Mouse (Mus musculus) right cerebral cortex, postnatal 36 days (tissue): ENCODE measurements around the gene Hspd1.
A peak's percentile ranks its signal among the peaks of the same experiment; 100 is the strongest.
"Not testable (repeated sequence)": the region's sequence is repeated elsewhere in the genome, so short reads cannot be mapped to it uniquely, and the experiment has no call there.

Experiments used
- DNase-seq, 2 experiments: peaks; one replicate each; pipeline ENCODE4 v3.0.0; 2022; ENCODE audit warnings: low spot score in 2 of 2, mixed read lengths in 1 of 2

Gene Hspd1

DNA sequence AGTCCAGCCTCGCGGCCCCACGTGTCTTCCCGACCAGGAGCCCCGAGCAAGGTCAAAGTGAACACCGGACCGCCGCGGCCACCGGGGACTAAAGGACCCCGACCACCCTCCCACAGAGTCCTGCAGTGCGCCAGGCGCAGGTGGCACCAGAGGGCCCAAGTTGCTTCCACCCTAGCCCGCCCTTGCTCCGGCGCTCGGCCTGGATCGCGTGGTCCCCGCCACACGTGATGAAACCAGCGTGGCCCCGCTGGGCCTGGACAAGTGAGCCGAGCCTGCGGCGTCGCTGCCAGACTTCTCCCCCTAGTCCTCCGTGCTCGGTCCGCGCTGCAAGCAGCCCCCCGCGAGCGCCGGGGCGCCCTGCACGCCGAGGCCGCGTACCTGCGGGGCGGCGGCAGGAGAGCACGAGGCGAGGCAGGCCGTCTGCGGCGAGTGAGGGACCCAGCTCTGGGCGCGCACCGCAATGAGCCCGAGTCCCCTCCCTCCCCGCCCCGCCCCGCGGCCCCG is 590 bp downstream of the Hspd1 start:
- DNase-seq = peak in 1 of 2 experiments; percentile 55

DNA sequence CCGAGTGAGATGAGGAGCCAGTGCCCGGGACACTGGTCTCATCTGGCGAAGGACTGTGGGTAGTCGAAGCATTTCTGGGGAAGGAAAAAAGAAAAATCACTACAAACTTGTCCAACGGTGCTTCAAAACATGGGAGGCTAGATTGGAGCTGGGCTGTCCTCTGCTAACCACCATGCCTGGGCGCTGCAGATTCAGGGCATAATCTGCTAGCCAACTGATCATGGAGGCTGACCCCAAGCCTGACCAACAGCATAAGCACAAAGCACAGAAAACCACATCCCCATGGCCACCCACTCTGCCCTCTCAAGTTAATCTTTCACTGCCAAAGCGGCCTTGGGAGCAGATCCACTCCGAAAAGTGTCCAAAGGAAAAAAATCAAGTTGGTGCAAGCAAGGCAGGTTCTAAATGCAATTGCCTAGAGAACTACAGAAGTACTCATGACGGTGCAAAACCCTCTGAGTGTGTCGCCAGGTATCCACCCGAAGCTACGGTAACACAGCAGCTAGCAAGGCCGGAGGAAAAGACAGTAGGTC is 1.1 kb downstream of the Hspd1 start:
- DNase-seq = no peak

DNA sequence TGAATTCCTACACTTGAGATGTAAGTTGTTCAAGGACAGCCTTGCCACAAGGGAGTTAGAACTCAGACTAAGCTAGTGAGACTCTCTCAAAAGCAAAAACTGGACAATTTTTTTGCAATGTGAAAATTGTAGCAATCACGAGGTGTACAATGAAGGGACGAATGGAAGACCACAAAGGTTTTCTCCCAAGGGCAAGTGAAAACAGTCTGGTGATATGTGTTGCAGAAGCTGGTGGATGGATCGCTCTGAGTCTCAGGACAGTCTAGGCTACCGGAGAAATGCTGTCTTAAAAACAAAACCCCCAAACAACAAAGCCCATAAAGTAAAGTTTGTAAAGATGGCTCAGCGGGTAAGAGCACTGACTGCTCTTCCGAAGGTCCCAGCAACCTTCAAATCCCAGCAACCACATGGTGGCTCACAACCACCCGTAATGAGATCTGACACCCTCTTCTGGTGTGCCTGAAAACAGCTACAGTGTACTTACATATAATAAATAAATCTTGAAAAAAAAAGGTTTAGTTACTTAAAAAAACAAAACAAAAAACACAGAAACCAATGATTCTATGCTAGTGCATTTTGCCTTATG is 2.2 kb downstream of the Hspd1 start:
- no peak for DNase-seq

DNA sequence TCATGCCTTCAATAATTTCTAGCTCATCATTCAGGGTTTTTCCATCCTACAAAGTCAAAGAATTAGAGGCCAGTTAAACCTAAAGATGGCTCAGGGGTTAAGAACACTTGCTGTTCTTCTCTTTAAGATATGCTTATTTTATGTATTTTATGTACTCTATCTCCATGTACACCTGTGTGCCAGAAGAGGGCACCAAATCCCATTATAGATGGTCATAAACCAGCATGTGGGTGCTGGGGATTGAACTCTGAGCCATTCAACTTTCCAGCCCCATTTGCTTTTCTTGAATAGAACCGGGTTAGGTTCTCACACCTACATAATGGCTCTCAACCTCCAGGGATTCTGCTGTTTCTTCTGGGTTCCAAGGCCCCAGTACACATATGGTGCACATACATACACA is 5.9 kb downstream of the Hspd1 start:
- DNase-seq = no peak

DNA sequence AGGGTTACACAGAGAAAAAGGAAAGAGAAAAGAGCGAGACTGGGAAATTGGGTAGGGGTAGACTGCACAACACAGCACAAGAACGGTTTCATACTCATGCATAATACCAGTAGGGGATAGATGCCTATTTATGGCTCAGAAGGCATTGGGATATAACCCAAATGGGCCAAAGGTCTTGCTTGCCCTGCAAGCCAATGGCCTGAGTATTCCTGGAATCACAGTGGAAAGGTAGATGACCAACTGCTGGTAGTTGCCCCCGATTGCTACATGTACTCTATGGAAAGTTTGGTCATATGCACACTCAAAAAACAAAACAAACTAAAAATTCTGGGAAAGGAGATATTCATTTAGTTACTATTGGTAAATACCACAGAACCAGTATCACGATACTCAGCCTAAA is 8.4 kb downstream of the Hspd1 start:
- no peak for DNase-seq

DNA sequence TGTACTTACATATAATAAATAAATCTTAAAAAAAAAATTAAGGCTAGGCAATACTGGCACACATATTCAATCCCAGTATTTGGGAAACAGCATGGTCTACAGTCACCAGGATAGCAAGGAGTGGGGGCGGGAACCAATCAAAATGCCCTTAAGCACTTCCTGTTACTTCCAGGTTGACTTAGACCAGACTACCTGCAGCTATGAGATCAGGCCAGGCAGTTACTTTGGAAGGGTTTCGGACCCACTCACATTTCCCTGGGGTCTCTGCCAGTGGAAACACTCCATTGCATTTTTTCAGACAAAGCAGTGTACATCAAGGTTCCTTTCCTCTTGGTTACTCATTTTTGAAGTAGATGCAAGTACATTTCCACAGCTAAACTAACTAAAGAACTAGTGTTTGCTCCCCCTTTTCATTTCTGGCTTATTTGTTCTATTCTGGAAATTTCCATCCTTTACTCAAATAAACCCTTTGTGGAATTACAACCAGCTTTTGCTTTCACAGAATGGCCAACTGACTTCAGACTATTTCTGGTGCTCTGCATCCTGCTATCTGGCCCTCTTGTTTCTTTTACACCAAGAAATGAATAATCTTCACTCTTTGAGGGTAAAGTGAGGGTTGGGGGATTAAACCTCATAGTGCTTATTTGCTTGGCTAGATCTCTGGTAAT is 11.1 kb downstream of the Hspd1 start:
- DNase-seq = no peak

DNA sequence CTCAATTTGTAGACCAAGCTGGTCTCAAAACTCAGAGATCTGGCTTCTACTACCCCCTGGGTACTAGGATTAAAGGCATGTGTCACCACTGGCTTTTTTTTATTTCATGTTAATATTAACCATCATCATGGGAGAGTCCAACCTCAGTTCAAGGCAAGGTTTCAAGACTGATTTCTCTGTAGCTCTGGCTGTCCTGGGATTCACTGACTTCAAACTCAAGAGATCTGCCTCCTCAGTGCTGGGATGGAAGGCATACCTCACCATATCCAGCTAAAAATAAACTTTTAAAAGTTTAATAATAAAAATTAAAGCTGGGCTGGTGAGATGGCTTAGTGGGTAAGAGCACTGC is 11.7 kb downstream of the Hspd1 start:
- no peak for DNase-seq

DNA sequence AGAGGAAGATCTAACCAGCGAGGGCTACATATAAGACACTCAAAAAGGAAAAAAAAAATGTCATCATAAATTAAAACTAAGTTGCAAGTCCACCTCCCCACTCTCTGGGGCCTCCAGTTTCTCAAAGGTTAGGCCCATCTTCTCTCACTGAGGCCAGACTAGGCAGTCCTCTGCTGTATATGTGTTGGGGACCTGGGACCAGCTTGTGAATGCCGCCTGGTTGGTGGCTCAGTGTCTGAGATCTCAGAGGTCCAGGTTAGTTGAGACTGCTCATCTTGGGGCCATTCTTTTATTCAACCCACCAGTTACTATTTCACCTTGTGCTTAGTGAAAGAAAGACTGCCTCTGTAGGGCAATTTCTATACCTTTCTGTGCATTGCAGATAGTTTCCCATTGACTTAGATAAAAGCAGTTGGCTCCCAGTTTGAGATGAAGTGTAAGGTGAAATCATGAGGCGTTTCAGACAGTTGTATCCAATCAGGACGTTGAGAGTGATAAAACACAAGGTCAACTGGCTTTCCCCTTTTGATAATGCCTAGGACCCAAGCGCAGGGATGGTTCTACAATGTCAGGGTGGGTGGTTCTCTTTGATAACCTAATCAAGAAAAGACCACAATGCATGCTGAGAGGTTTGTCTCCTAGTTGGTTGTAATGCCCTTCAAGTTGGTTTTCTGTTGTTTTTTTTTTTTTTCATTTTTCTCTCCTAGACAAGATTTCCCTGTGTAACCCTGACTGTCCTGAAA is 12.2 kb downstream of the Hspd1 start:
- DNase-seq = no peak

DNA sequence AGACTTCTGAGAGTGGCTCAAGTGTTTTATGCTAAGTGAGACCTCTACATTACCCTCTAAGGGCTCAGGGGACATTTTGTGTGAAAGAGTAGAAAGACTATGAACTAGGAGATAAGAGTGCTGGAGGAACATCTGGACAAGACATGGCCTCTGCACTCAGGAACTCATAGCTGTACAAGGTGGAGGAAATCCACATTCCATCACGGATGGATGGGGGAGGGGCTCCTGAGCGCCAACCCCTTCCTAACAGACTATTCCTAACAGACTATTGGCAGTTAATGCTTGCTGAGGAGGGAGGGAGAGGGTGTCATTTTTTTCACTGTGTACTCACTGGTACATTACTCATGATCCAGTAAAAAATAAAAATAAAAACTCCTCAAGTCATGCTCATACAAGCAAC is 13.3 kb downstream of the Hspd1 start:
- no peak for DNase-seq

DNA sequence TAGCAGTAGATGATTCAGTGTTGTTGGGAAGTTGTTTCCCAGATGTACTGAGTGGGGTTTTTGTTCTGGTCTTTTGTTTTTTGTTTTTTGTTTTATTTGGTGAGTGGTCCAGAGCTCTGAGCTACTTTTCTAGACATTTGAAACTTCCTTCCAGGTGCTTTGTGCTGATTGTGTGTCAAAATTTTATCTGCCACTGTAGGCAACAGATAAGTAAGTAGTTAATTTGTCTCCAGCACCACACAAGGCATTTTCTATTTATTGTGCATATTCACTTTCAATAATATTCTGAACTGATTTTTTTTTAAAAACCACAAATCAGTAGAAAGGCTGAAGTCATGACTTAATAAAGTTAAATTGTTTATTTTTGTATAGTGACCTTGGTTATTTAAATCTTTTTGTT is 15.7 kb downstream of the Hspd1 start:
- not testable (repeated sequence) for DNase-seq

DNA sequence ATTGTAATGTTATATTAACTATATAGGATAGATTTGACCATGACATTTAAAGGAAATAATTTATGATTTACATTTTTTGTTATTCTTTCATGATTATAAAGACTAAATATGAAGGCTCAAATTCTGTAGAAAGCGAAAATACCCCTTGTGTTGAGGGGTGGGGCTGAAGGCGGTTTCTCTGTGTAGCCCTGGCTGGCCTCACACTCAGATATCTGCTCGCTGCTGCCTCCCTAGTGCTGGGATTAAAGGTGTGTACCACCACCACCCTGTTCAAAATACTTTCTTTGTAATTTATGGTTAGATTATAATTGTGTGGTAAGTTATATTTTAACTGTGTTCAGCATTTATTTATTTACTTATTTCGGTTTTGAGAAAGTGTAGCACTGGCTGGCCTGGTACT is 26.3 kb downstream of the Hspd1 start:
- no peak for DNase-seq

DNA sequence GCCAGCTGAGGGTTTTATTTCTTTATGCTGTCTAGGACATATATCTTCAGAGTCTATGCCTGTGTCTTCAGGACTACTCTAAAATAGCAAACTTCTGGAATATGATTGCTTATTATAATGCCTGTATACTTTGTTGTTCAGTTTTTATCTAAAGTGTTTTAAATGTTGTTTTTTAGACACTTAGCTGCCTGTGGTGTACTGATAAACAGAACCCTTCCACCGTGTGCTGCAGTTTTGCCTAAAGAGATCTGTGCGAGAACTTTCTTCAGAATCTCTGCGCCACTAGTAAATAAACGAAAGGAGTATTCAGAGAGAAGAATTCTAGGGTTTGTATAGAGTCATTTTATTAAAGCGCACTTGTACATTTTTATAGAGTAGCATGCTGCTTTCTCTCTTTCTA is 26.9 kb downstream of the Hspd1 start:
- DNase-seq = no peak

DNA sequence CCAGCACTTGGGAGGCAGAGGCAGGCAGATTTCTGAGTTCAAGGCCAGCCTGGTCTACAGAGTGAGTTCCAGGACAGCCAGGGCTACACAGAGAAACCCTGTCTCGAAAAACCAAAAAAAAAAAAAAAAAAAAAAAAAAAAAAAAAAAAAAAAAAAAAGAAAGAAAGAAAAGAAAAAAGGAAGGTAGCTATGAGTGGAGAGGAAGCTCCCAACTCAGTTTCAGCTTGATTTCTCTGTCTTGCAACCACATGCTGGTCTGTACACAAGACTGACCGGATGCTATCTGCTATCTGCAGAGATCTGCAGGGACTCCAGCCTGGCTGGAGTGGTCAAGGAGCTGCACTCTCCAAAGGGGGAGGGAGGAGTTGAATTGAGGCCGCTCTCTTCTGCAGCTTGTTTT is 29.7 kb downstream of the Hspd1 start:
- DNase-seq = not testable (repeated sequence)

DNA sequence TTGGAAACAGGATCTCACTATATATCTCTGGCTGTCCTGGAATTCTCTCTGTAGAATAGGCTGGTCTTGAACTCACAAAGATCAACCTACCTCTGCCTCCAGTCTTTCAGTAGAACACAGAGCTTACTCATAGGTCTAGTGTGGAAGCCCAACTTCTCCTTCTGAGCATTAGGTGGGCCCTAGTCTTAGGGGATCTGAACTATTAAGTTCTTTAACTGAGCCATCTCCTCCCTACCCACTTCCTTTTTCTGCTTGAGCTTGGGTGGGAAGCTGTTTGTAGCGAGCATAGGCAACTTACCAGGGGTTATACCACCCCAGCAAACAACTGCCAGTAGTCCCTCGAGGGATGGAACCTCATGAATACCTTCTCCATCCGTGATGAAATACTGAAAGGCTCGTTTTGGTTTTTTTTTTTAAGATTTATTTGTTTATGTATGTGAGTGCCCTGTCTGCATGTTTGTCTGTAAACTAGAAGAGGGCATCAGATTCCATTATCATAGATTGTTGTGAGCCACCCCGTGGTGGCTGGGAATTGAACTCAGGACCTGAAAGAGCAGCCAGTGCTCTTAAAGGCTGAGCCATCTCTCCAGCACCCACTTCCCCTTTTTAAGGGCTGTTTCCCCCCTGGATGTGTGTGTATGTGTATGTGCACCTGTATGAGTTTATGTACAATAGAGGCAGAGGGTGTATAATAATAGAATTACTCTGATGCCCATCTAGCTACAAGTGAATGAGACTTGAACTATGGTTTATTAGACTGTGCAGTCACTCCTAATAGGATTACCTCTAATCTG is 32.5 kb downstream of the Hspd1 start:
- no peak for DNase-seq

DNA sequence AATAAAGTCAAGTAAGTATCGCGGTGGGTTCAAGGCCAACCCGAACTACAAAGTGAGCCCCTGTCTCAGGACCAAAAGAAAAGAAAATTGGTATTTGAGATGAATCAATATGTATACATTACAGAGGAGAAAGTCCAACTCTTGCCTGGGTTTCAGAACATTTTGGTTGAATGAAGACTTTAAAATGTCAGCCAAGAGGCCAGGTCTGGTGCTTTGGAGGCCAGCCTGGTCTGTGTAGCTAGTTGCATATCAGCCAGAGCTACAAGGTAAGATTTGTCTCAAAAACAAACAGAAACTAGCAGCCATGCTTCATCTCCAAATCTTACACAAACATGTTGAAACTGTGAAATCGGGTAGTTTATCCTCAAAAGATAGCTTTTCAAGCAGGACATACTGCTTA is 34.4 kb downstream of the Hspd1 start:
- no peak for DNase-seq

DNA sequence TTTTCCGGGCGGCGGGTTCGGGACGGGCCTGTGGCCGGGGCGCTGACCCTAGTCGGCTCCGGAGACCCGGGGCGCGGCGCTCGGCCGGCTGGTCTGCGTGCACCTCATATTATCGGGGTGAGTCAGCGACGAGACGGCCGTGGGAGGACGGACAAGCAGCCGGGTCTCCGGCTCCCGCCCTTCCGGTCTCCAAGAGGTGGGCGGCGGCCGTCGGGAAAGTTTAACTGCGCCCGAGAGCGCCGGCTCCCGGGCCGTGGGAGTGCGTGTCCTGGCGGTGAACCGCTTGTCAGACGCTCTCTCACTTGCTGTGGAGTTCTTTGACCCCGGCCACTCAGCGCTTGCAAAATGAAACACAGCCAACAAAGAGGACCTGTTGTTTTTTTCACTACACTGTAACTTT is 35.0 kb downstream of the Hspd1 start:
- DNase-seq = peak in 1 of 2 experiments; percentile 55

DNA sequence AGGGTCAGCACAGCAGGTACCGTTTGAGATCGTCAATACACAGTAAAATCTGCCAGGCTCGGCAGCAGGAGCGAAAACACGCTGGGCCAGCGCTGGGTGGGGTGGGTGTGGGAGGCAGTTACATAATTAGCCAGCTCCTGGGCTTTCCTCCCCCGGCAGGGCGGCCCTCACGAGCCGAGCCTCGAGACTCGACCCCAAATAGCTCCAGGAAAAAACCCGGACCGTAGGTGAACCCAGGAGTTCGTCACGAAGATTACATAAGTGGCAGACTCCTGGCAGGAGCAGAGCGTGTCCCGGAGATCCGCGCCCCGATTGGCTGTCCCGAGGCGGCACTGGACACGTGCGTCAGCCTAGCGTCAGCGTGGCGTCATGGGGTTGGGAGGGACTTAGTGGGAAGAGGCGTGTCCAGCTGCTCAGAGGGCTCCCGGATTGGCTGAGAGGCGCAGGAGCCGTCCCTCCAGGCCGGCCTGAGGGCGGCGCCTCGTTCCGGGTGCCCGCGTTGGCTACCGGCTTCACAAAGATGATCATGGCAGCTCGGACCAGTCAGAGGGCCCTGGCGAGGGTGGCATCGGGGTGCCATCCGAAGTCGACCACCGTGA is 35.6 kb downstream of the Hspd1 start, which contains the start of gene Coq10b:
Coq10b (plus strand) TSS at position 416 of the 599 bp plus-strand sequence.
- DNase-seq = peak; percentile 99

DNA sequence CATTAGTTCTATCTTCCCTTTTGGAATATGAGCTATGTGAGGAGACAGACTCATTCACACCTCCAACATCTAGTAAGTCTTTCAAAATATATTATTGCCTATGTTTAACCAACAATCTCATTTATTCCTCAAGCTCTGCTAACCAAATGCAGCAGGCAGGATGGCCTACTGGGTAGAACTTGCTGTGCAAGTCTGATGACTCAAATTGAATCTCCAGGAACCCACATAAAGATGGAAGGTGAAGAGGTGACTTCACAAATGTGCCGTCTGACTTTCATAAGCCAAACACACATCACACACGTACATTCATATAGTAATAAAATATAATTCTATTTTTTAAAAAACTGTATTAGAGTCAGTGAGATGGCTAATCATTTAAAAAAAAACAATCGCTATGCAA is 36.4 kb downstream of the Hspd1 start:
- no peak for DNase-seq

DNA sequence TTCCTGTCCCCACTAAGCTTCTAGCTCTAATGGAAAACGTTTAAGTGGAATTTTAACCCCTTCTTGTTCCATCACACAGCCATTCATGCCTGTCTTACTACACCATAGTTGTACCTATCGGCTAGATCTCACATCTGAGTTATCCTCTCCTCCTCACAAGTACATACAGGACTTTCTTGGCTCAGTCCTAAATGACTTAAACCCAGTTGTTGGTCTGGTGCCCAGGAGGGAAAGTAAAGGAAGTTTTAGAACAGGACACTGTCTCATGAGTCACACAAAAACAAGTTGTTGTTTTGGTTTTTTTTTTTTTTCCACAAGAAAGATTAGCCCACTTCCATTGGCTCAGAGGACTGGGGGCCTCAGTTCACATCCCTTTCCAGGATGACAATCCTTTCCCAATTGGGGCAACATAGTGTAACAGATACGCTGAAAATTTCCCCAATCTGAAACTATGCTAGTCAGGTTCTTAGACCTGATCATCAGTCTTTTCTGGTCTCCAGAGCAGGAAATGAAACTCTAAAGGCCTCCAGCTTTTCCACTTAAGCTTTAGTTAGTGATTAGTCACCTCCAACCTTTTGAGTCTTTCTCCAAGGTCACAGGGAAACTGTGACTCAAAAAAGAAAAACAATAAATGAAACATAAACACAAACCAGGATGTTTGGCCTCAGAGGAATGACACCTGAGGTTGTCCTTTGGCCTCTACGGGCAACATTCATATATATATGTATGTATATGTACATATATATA is 39.0 kb downstream of the Hspd1 start:
- no peak for DNase-seq

DNA sequence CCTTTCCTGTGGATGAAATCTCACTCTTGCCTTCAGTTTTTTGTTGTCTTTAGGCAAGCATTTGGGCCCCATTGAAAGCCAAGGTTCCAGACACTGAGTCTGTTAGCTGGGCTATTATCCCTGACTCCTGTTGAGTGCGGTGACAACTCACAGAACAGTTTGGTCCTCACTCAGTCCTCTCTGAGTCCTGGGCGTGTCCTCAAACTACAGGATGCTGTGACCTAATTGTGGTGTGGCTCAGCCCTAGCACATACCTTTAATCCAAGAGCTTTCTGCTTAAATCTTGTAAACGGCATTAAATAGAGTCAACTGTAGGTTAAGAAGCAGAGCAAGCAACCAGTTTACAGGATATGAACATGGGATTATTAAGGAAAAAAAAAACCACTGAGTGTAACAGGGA is 44.9 kb downstream of the Hspd1 start:
- DNase-seq = no peak

DNA sequence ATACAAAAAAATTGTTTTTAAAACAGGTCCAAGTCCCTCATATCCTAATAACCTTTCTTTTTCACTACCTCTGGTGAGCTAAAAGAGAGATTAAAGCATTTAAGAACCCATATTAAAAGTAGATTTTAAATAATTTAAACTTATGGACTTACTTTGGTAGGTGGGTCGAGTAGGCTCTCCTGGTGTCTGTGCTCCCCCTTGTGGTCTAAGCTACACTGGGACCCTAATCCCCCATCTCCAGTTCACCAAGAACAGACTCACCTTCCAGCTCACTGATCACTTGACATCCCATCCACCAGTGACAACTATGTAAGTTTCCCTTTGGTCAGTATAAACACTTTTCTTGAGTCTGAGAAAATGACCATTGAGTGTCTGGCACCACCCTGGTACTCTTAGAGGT is 45.8 kb downstream of the Hspd1 start:
- DNase-seq = no peak
